Mouse (Mus musculus): ENCODE measurements at regions not wholly inside any gene's neighbourhood (a gene's known extent, or its start where the extent isn't known, plus 50 kb on each side); places are given as distances from the start of the nearest gene placed in this dataset.

Small RNA genes lying in the stretch of these regions (microRNA-seq; reads per million reads assigned to microRNA genes)
- 0 reads per million in 2 experiments for gene Gm27690
